Mouse (Mus musculus): Measurements from ENCODE around the gene Tmem129.

Gene Tmem129

DNA sequence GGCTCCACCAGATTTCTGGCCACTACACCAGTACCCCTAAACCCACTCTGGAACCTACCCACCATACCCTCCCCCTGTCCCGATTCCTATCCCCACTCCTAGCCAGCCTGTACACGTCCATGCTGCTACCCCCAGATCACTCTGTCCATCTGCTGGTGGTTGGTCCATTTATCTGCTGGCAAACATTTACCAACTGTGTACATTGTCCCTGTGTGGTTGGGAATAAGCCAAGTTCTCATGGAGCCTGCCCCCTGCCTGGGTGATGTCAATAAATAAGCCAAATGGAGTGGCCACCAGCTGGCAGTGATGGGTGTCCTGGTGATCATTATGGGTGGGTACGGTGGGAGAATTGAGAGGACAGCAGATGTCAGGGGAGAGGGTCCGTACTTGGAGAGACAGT, 28.9 kb upstream of the Tmem129 start:
- no peak for DNase-seq (ENCODE audit: inconsistent ontology term)

- no peak for DNase-seq (ENCODE audit: inconsistent ontology term)
Observed at GRCm38 (mm10) chr5:33684932-33685331, 26.7 kb upstream of the Tmem129 start.

DNA sequence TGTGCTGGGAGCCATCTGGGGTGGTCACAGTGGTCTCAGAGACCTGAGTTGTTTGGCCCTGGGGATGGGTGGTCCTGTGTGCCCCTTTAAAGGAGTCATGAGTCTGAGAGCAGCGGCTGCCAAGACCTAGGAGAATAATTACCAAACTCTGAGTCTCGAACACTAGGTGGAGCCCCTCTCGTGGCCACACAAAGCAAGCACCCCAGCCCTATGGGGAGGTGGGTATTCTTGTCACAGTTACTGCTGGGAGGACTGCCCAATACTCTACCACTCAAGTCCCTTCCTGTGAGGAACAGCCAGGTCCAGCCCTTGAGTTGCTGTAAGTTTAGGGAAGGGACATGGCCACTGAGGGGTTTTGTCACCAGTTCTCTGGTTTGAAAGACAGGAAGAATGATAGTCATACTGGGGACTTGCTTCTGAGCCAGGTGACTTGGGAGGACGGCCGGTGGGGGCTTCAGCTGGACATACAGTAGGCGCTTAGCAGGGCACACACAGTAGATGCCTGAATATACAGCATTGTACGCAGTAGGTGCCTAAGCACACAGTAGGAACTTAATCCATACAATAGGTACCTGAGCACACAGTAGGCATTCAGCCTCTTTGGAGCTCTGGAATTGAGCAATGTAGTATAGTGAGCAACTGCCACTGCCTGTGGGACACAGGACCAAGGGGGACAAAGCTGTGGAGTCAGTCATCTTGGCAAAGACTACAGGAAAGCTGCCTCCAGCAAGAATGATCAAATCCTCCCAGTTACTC, 25.9 kb upstream of the Tmem129 start:
- no peak for DNase-seq (ENCODE audit: inconsistent ontology term)

DNA sequence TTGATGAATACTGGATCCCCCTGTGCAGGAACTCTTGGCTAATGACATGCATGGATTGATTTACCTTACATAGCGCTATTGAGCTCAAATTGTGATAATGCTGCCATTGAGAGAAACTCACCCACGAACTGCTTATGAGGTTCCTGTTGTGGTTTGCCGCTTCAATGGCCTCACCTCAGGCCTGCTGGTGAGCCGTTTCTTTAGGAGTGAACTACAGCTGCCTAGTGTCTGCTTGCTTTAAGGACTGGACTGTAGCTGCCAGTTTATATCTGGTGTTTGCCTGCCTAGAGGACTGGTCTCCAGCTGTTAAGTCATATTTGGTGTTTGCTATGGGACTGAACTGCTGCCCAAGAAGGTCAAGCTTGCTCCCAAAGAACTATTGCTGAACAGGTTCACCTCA, 24.7 kb upstream of the Tmem129 start:
- DNase-seq (ENCODE audit: inconsistent ontology term), result no peak

- no peak for DNase-seq (ENCODE audit: inconsistent ontology term)
Observed at GRCm38 (mm10) chr5:33681611-33682388, 23.6 kb upstream of the Tmem129 start.

DNA sequence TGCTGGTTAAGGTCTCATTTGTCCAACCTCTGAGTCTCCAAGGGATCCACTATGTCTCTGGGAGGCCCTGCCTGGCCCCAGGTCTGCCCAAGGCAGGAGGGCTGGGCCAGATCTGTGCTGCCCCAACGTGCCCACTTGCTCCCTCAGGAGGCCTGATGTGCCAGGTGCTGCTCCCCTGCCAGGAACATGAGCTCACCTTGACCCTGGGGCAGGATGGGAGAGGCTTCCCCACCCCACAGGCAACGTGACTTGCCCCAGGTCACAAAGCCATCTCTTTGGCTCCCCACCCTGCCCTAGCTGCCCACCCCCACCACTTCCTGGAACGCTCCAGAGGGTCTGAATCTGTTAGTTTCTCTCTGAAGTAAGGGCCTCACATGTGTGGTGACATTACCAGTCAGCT, 22.8 kb upstream of the Tmem129 start:
- DNase-seq (ENCODE audit: inconsistent ontology term), result no peak

DNA sequence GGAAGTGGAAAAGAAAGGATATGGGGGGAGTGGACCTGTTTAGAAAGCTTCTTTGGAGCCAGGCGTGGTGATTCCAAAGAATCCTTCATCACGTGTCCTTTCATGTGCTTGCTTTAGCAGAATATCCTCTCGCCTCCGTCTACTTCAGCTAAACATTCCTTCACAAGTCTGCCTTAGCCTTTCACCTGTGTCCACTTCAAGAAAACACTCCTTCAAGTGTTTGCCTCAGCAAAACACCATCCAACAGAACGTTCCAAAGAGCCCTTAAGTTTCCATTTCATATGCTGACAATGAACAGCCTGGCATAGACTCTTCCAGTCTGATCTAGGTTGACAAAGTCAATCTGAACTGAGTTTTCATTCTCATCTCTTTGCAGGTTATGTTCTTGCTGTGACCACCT, 20.0 kb upstream of the Tmem129 start:
- no peak for DNase-seq (ENCODE audit: inconsistent ontology term)

- DNase-seq (ENCODE audit: inconsistent ontology term), result peak; percentile 67
Observed at GRCm38 (mm10) chr5:33675964-33676363, 17.7 kb upstream of the Tmem129 start.

DNA sequence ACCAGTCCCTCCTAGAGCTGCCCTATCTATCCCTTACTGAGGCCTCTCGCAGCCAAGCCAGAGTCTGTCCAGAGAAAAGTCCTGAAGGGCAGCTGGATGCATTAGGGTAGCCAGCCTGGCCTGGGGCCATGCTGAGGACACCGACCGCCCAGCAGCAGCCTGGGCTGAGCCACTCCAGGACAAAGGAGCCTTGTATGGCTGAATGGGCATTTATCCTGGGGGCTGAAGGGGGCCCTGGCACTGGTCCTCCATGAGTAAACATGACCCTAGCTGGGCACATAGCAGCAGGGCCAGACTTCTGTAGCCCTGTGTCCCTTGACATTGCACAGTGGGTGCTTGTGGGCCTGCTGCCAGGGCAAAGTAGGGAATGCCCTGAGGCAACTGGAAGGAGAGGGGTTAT, 16.2 kb upstream of the Tmem129 start:
- DNase-seq (ENCODE audit: inconsistent ontology term), result peak; percentile 96

DNA sequence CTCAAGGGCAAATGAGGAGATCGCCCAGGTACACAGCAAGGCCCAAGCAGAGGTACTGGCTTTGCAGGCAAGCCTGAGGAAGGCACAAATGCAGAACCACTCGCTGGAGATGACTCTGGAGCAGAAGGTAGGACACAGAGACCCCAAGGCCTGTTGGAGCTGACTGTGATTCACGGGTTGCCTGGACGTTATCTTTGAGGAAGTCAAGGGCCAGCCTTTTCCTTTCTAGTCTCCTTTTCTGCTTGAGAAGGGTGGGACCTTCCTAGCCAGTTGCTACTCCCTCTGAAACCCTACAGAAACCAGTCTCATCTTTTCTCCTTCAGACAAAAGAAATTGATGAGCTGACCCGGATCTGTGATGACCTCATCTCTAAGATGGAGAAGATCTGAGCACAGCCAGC, 13.4 kb upstream of the Tmem129 start:
- no peak for DNase-seq (ENCODE audit: inconsistent ontology term)

DNA sequence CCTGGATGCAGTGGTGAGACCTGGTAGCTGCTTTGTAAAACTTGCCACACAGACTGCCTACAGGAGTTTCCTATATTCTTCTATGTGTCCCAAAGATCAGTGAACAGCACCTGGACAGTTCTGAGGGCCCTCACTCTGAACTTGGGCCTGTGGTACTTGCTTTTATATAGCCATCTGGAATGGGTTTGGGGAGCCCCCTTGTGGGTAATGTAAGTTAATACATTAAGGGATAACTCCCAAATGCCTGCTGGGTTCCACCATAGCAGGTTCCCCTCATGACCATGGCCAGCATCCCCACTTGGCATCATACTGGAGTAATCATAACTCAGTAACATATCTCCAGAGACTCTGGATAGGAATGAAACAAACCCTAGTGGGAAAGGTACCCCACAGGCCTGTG, 10.0 kb upstream of the Tmem129 start:
- no peak for DNase-seq (ENCODE audit: inconsistent ontology term)

DNA sequence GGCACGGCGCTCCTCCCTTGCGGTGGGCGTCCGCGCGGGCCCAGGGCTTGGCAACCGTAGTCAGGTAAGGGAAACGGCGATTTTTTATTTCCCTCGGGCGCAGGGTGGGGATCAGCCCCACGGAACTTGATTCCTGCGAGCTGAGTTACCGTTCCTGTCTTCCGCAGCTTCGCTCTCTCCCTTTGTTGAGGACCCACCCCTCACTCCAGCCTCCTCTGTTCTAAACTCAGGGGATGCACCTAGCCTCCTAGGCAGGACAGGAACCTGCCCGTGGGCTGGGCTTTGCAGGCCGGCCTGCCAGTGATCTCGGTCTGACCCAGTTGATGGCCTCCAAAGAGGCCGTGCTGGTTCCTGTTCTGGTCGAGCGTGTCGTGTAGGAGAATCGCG, 441 bp upstream of the Tmem129 start:
- no peak for DNase-seq (ENCODE audit: inconsistent ontology term)

DNA sequence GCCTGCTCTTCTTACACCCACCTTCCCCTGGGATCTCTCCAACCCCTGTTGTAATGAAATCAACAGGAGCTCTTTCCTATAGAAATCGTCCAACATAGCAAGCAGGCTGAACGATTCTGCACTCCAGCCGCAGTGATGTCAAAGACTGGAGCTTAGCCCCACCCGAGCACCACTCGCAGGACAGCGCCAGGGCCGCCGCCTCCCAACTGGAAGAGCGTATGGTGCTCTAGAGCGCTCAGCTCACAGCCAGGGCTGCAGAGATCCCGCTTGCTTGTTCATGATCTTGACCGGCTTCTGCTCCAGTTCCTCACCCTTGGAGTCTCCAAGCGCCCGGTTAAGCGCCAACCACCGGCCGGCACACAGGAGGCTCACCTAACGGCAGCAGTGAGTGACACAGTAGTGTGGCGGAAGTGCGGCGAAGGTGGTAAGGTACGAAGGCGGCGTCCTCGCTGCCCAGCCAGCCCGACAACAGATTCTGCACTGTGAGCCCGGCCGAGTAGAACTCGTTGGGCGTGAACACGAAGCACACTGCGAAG, 897 bp downstream of the Tmem129 start:
- no peak for DNase-seq (ENCODE audit: inconsistent ontology term)

DNA sequence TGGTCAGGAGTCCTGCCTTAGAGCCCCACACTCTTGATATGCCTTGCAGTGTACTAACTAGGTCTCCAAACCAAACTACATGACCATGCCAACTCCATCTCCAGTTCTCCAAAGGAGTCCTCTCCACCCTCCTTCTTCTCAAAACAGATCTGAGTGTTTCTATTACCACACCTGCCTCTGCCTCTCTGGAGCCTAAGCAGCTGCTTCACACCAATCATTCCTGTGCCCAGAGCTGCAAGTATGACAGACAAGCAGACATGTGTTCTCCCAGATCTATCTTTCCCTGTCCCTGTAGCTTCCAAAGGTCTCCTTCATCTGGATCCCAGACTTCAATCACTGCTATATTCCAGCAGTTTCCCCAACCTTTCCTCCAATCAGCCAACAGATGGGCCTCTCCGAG, 1.5 kb downstream of the Tmem129 start:
- no peak for DNase-seq (ENCODE audit: inconsistent ontology term)

DNA sequence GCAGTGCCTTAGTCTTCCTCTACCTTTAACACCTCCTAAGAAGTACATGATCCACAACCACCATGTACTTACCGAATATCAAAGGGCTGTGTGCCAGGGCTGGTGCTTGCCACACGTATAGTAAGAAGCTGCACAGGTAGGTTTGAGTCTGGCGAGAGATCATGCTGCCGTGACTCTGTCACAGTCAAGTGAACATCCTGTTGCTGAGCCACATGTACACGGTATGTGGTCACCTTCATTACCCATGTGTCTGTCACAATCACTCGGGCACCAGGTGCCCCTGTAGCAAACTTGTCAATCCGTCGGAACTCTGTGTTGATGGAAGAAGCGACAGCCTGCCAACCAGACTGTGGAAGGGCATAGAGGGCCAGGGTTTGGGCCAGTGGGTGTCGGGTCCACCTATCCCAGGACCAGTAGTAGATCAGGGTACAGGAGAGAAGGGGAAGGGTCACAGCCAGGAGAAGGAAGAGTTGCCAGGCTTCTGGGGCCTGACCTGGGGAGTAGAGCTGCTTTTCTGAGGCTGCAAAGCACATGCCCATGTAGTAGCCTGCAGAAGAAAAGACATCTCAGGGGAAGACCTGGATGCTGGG, 2.9 kb downstream of the Tmem129 start:
- no peak for DNase-seq (ENCODE audit: inconsistent ontology term)

DNA sequence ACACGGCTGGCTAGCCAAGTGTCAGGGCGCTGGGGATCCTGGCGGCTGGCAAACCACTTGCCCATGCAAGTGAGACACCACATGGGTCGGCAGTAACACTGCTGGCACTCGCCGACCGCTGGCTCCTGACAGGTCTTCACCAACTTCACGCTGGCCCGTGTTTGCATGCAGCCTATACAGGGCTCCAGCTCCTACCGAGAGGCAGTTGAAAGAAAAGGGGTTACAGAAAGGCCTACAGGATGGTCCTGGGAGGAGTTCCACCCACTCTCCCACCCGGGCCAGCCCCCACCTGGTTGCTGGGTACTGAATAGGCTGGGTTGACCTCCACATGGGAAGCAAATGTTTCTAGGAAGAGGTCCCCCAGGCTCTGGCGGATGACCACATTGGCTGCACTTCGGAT, 3.8 kb downstream of the Tmem129 start:
- DNase-seq (ENCODE audit: inconsistent ontology term), result no peak

- no peak for DNase-seq (ENCODE audit: inconsistent ontology term)
Observed at GRCm38 (mm10) chr5:33652783-33653173, 5.4 kb downstream of the Tmem129 start.

DNA sequence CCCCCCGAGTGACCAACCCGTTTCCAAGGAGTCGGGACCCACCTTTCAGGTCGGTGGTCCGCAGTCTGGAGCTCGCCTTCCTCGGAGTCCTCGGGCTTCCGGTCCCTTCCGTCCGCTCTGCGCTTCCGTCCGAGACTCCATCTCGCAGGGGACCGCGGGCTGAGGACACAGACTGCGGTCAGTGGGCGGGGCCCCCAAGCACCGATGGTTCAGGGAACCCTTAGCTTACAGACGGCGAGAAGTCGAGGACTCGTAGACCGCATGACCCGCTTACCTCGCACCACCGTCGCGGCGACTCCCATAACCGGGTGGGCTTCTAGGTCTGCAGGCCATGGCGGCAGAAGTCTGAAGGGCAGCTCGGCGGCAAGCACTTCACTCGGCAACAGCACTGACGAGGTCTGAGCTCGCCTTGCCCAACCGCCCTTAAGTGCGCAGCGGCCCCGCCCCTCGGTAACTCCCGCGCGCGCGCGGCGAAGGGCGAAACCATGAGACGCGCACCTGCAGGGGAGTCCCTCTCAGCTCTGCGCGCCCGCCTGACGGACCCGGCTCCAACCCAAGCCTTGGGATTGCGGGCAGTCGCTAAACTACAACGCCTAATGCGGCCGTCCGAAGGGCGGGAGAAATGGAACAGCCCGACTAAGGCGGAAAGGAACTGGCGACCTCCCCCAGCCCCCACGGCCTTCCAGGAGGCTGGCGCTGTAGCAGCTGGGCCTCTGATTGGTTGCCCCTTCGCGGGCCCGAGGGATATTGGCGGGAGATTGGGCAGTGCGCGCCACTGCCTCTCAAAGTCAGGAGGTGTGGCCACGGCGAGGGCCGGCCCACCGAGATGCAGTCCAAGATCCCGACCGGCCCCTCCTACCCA, 6.1 kb downstream of the Tmem129 start, which contains the start of gene Slbp:
Gene Slbp, minus strand, starts transcription at position 654 of the 862 bp plus-strand sequence.
- DNase-seq (ENCODE audit: inconsistent ontology term), result peak; percentile 99

- DNase-seq (ENCODE audit: inconsistent ontology term), result no peak
Observed at GRCm38 (mm10) chr5:33651541-33651920, 6.7 kb downstream of the Tmem129 start.

GRCm38 (mm10) chr5:33651017-33651416, 7.2 kb downstream of the Tmem129 start:
- no peak for DNase-seq (ENCODE audit: inconsistent ontology term)

GRCm38 (mm10) chr5:33640652-33641051, 17.6 kb downstream of the Tmem129 start:
- DNase-seq (ENCODE audit: inconsistent ontology term), result no peak

DNA sequence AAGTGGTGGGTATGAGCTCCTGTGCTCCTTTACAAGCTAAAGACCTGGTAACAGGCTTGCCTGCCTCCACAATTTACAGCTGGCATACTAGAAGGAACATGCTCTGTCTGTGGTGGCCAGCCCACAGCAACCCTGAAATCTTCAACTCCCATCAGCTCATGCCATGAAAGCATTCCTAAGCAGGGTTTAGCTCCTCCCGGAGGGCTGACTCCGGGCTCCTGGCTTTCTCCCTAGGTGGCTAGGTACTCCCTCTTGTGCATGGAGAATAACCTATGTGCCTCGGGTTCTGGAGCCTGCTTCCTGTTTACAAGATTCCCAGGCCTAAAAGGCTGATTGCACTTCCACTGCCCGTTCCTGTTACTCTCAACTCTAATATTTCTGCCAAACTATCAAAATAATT, 19.4 kb downstream of the Tmem129 start:
- no peak for DNase-seq (ENCODE audit: inconsistent ontology term)

All from Muller cell, postnatal 12 days (primary cell).